Mouse (Mus musculus) neural tube, embryonic 15.5 days (tissue): Measurements from ENCODE around the gene St3gal3. TPM values are rescaled to one million over a fixed set of nuclear protein-coding genes. Genes with fewer than 3 reads are reported as not detected.

Source experiments
- ATAC-seq: fragments of 200-750 bp; cut with Nextera tagmentation; 2 replicates; pipeline ENCODE4 v1.8.0; 2017; ENCODE audit warnings: mild to moderate bottlenecking, moderate TSS enrichment, moderate library complexity; ENCODE audit not compliant: low FRiP score
- H3K27ac ChIP-seq: fragments of 300-500 bp; sonication (generic); replicated peaks from 2 replicates; pipeline ENCODE4 v1.5.1; 2015; ENCODE audit warnings: mild to moderate bottlenecking, inconsistent platforms
- H3K27me3 ChIP-seq: fragments of 300-500 bp; sonication (generic); replicated peaks from 2 replicates; pipeline ENCODE4 v1.6.1; 2015; ENCODE audit warnings: inconsistent platforms
- H3K36me3 ChIP-seq: fragments of 300-500 bp; sonication (generic); 2 replicates; pipeline ENCODE4 v1.6.1; 2015; ENCODE audit warnings: inconsistent platforms
- H3K4me1 ChIP-seq: fragments of 300-500 bp; sonication (generic); 2 replicates; pipeline ENCODE4 v1.6.1; 2015; ENCODE audit warnings: inconsistent platforms
- H3K4me2 ChIP-seq: fragments of 300-500 bp; sonication (generic); 2 replicates; pipeline ENCODE4 v1.6.1; 2015; ENCODE audit warnings: inconsistent platforms, mild to moderate bottlenecking, moderate library complexity
- H3K4me3 ChIP-seq: fragments of 300-500 bp; sonication (generic); replicated peaks from 2 replicates; pipeline ENCODE4 v1.5.1; 2015; ENCODE audit warnings: mild to moderate bottlenecking, inconsistent platforms
- H3K9ac ChIP-seq: fragments of 300-500 bp; sonication (generic); replicated peaks from 2 replicates; pipeline ENCODE4 v1.6.1; 2015; ENCODE audit warnings: mild to moderate bottlenecking, inconsistent platforms
- H3K9me3 ChIP-seq: fragments of 300-500 bp; sonication (generic); replicated peaks from 2 replicates; pipeline ENCODE4 v1.6.1; 2016; ENCODE audit warnings: inconsistent platforms
- WGBS: fragments of 180-500 bp; shearing (Covaris S2); methylation state at CpG from one replicate; pipeline ENCODE4 v1.1.7; 2015; ENCODE audit warnings: mixed read lengths; 5-methylcytosine and 5-hydroxymethylcytosine counted together
- polyA plus RNA-seq: library from polyadenylated mRNA; unstranded; fragments of >200 nt; fragmentation: Nextera tagmentation; extraction: Ambion mirVana; gene quantifications from 2 replicates; pipeline ENCODE4 v1.2.1, GENCODE M21; 2015

Gene St3gal3
- polyA plus RNA-seq, 1 experiment from 2014 or later = 18.3 TPM

DNA sequence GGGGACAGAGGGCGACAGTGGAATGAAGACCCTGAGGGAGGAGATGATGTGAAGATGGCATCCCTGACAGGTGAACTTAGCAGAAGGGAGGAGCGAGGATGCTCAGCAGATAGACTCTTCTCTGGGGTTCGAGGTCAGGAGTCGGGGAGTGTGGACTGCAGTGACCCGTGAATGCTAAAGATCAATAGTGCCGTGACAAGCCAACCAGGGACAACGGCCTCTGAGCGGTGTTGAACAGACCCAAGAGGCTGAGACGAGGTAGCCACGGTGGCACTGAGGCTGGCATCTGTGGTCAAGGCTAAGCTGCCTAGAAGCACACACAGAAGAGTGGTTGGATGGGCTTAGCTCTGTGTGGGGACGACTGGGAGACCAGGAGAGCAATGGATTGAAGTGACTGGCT is 156.9 kb downstream of the St3gal3 start:
- WGBS = 85% methylated on average over 11 of the region's 11 CpGs
- no peak overlapping the region for H3K4me2 ChIP-seq
- H3K4me1 ChIP-seq = peaks cover 1% of the 10 kb centered on the region; the same call in 1 of the 2 replicates
- H3K9ac ChIP-seq = no peak overlapping the region
- ATAC-seq = no peak
- no peak overlapping the region for H3K27ac ChIP-seq
- no peaks in the 10 kb centered on the region for H3K9me3 ChIP-seq
- H3K27me3 ChIP-seq = no peaks in the 10 kb centered on the region
- H3K4me3 ChIP-seq = no peak overlapping the region
- no peaks in the 10 kb centered on the region for H3K36me3 ChIP-seq

DNA sequence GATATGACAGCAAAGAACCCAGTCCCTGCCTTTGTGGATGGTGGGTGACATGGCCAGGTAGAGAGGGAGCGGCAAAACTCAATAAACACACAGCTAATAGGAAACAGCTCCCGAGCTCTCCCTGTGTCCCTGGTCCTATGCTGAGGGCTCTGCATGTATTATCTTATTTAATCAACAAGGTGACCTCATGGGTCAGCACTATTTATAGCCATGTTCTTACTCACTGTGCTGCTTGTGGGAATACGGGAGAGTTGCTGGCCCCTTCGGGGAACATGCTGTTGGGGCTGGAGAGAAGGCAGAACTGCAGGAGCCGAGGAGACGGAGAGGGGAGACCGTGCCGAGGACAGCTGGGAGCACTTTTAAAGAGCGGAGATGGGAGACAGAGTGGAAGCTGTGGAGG is 157.3 kb downstream of the St3gal3 start:
- Histone ChIP-seq H3K27me3 (no peaks in the 10 kb centered on the region), H3K9ac (no peak overlapping the region), H3K4me3 (no peak overlapping the region), H3K36me3 (no peaks in the 10 kb centered on the region), H3K4me2 (no peak overlapping the region), H3K4me1 (no peaks in the 10 kb centered on the region), H3K27ac (no peak overlapping the region), H3K9me3 (no peaks in the 10 kb centered on the region)
- WGBS = 85% methylated on average over 9 of the region's 9 CpGs
- no peak for ATAC-seq

DNA sequence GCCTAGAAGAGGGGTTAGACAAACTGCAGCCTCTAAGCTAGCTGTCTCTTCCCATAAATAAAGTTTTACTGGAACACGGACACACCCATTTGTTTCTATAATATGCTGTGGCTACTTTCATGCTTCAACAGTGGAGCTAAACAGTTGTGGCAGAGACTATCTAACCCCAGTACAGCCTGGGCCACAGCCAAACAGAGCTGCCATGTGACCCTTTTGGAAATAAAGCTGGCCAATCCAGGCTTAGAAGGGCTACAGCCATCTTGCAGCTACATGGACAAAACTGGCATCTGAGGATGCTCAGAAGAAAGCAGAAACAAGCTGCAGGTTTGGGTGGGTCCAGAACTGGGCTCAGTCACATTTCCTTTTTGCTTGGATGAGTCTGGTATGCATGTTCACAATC is 158.9 kb downstream of the St3gal3 start:
- H3K9ac ChIP-seq = no peak overlapping the region
- 76% methylated on average over 1 of the region's 1 CpGs for WGBS
- no peak overlapping the region for H3K4me2 ChIP-seq
- no peaks in the 10 kb centered on the region for H3K36me3 ChIP-seq
- H3K4me1 ChIP-seq = no peaks in the 10 kb centered on the region
- no peak overlapping the region for H3K4me3 ChIP-seq
- H3K9me3 ChIP-seq = no peaks in the 10 kb centered on the region
- no peaks in the 10 kb centered on the region for H3K27me3 ChIP-seq
- no peak overlapping the region for H3K27ac ChIP-seq
- ATAC-seq = no peak

DNA sequence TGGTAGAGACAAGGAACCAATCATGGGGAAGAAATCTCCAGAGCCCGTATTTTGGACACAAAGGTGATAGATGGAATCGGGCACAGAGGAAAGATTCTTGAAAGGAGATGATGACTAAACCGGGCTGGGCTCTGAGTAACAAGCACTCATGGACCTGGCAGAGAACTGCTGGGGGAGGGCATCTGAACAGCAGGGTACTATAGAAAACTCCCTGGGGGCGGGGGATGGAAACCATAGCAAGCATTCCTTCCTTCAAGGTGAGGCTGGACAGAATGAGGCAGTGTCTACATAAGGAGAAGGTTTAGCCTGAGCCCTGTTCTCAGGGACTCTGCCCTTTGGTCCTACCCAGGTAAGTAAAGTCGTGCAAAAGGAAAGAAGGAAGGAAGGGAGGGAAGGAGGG is 160.0 kb downstream of the St3gal3 start:
- no peaks in the 10 kb centered on the region for H3K9me3 ChIP-seq
- no peak overlapping the region for H3K4me2 ChIP-seq

DNA sequence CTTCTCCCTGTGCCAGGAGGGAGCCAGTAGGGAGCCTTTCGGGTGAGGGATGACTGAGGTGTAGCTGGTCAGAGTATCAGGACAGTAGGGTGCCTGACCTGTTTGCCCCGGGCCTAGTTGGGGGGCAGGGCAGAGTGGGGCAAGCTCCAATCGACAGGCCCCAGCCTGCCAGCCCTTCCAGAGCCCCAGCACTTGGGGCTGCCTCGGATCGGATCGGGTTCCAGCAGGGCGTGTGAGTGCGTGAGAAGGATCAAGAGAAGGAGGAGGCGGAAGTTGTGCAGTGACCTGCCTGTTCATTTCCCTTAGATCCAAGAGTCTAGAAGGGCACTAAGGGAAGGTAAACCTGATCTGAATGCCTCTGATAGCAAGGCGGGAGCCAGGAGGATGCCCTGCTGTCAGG is 161.7 kb downstream of the St3gal3 start:
- H3K9me3 ChIP-seq = no peaks in the 10 kb centered on the region
- WGBS = 63% methylated on average over 10 of the region's 10 CpGs
- no peak for ATAC-seq
- H3K4me1 ChIP-seq = no peaks in the 10 kb centered on the region
- no peak overlapping the region for H3K27ac ChIP-seq
- no peaks in the 10 kb centered on the region for H3K27me3 ChIP-seq
- H3K9ac ChIP-seq = no peak overlapping the region
- H3K4me2 ChIP-seq = no peak overlapping the region
- H3K4me3 ChIP-seq = no peak overlapping the region
- no peaks in the 10 kb centered on the region for H3K36me3 ChIP-seq

More for the DNA sequence above, 160.0 kb downstream of the St3gal3 start:
- Histone ChIP-seq H3K4me1 (no peaks in the 10 kb centered on the region), H3K9ac (no peak overlapping the region), H3K36me3 (no peaks in the 10 kb centered on the region), H3K4me3 (no peak overlapping the region), H3K27me3 (no peaks in the 10 kb centered on the region), H3K27ac (no peak overlapping the region)
- 73% methylated on average over 5 of the region's 5 CpGs for WGBS
- ATAC-seq = no peak

DNA sequence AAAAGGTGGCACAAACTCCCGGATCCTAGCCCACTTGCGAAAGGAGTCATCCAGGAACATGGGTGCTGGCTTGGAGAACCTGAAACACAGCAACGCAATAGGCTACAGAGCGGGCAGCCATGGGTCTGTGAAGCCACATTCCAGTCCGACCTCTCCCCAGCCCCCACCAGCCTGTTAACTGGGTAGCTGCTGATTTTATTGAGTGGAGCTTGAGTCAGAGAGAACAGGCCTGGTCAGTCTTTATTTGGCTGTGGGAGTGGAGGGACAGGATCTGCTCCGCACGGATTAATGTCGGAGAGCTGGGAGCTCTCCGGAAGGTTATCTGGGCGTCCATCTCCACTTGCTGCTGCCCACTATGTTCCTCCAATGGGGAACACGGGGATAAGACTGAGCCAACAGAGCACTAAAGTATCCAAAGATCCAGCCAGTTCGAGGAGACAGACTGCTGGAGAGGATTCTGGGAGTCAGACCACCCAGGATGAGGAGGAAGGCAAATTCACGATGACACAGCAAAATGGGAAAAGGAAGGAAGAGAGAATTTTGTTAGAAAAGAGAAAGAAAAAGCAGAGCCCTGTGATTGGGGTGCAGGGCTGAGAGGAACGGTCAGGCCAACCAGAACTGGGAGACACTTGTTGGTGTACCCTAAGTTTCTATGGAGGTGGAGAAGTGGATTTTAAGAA is 170.2 kb downstream of the St3gal3 start:
- Histone ChIP-seq H3K4me2 (no peak overlapping the region), H3K27me3 (no peaks in the 10 kb centered on the region), H3K27ac (no peak overlapping the region), H3K9ac (no peak overlapping the region), H3K36me3 (peaks cover 6% of the 10 kb centered on the region; the same call in 1 of the 2 replicates), H3K4me3 (no peak overlapping the region), H3K9me3 (no peaks in the 10 kb centered on the region), H3K4me1 (no peaks in the 10 kb centered on the region)
- WGBS = 86% methylated on average over 14 of the region's 14 CpGs
- no peak for ATAC-seq

DNA sequence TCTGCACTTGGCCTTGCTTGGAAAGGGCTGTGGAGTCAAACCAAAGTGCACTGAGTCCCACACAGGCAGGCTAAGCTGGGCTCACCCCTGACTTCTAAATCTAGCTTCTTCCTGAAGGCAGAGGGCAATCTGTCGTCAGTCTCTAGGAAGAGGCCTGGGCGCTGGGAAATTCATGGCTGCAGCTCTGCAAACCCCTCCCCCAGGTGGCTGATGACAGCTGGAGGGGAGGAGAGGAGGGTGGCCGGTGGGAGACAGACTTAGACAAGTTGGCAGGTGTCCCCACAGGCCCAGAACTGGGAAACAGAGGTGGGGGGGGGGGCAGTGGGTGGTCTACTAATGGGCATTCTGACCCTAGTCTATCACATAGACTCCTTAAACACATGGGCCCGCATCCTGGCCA is 177.2 kb downstream of the St3gal3 start:
- H3K4me2 ChIP-seq = no peak overlapping the region
- H3K9me3 ChIP-seq = no peaks in the 10 kb centered on the region
- WGBS = 48% methylated on average over 4 of the region's 4 CpGs
- H3K27me3 ChIP-seq = no peaks in the 10 kb centered on the region
- ATAC-seq = no peak
- no peak overlapping the region for H3K27ac ChIP-seq
- H3K4me1 ChIP-seq = no peaks in the 10 kb centered on the region
- H3K4me3 ChIP-seq = no peak overlapping the region
- no peak overlapping the region for H3K9ac ChIP-seq
- peaks cover 18% of the 10 kb centered on the region for H3K36me3 ChIP-seq

DNA sequence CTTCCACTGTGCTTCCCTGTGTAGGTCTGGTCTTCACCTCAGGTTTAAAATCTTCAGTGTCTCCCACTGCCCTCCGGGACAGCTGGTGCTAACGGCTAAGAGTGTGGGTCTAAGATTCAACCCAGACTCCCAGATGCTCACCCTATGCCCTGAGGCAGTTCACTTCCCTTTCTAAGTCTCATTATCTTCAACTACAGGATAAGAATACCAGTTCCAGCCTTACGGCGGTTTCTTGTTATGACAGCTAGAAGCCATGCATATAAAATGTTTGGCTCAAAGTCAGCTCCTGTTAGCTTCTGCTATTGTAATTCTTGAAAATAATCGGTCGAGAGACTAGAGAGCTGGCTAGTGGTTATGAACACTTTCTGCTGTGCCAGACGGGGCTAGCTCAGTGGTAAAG is 187.2 kb downstream of the St3gal3 start:
- Histone ChIP-seq H3K9me3 (no peaks in the 10 kb centered on the region), H3K27ac (no peak overlapping the region), H3K4me3 (no peak overlapping the region), H3K4me1 (peaks cover 3% of the 10 kb centered on the region; the same call in 1 of the 2 replicates), H3K36me3 (peaks cover 6% of the 10 kb centered on the region), H3K9ac (no peak overlapping the region), H3K27me3 (no peaks in the 10 kb centered on the region), H3K4me2 (no peak overlapping the region)
- WGBS = 88% methylated on average over 7 of the region's 7 CpGs
- ATAC-seq = no peak

DNA sequence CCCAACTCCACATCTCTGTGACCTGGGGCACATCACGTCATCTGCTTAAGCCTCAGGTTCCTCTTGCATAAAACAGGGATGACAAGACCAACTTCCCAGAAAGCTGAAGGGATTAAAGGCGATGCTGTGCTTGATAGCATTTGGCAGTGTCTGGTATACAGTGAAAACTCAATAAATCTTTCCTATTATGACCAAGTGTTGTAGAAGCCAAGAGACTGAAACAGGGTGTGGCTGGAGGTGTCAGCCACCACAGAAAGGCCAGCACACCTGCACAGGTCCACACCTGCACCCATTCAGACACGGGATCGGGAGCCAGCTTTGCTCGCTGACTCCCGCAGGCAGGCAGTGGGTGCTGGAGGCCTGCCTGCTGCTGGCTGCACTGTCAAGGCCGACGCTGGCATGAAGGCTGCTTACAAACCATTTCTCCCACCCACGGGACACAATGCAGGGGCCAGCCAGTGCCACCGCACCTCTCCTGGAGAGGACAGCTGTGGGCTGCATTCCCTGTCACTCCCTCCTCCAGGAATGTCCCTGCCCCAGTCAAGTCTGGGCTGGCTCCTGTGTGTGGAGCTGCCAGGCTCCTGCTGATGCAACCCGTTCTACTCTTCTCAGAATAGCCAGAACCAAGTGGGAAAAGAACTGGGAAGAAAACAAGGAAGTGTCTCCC is 187.9 kb downstream of the St3gal3 start:
- WGBS = 87% methylated on average over 11 of the region's 11 CpGs
- H3K9me3 ChIP-seq = no peaks in the 10 kb centered on the region
- H3K36me3 ChIP-seq = no peaks in the 10 kb centered on the region
- ATAC-seq = no peak
- peaks cover 3% of the 10 kb centered on the region; the same call in 1 of the 2 replicates for H3K4me1 ChIP-seq
- H3K27ac ChIP-seq = no peak overlapping the region
- no peak overlapping the region for H3K9ac ChIP-seq
- H3K4me2 ChIP-seq = no peak overlapping the region
- no peaks in the 10 kb centered on the region for H3K27me3 ChIP-seq
- no peak overlapping the region for H3K4me3 ChIP-seq

DNA sequence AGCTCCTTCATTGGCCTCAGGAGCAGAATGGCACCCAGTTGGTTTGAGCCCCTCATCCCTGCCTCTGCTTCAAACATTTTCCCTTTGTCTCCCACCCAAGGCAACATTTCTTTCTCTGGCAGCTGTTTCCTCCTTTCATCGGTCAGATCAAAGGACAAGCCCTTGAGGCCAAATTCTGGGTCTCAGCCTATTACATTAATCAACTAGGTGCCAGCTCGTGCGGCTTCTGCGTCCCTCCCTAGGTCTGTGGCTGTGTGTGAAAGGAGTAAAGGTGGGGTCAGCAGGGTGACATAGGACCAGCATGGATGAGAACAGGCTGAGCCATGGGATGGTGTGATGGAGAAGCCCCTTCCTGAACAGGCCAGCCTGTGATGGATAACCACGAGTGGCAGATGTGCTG is 191.4 kb downstream of the St3gal3 start:
- no peak overlapping the region for H3K4me2 ChIP-seq
- peaks cover 3% of the 10 kb centered on the region; the same call in 1 of the 2 replicates for H3K4me1 ChIP-seq
- 0 out of 2 replicates have a peak, but pooled peaks cover 6% of the 10 kb centered on the region for H3K36me3 ChIP-seq
- WGBS = 11% methylated on average over 5 of the region's 5 CpGs
- no peak overlapping the region for H3K27ac ChIP-seq
- no peak overlapping the region for H3K4me3 ChIP-seq
- no peaks in the 10 kb centered on the region for H3K27me3 ChIP-seq
- ATAC-seq = no peak
- no peaks in the 10 kb centered on the region for H3K9me3 ChIP-seq
- H3K9ac ChIP-seq = no peak overlapping the region

DNA sequence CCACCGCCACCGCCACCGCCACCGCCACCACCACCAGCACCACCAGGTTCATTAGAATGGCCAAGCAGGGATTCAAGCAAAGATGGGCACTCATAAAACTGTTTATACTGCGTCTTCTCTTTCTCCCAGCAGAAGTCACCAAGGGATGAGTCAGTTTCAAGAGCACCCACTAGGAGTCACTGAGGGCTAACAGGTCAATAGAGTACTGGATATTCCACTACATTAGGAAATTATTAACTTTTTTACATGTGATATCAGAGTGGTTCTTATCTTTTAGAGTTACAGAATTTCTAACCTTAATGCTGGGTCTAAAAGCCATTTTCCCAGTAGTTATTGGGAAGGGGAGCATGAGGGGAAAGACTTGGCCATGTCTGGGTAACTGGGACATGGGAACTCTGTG is 197.8 kb downstream of the St3gal3 start:
- no peak for ATAC-seq
- H3K27me3 ChIP-seq = no peaks in the 10 kb centered on the region
- H3K27ac ChIP-seq = no peak overlapping the region
- no peaks in the 10 kb centered on the region for H3K9me3 ChIP-seq
- no peaks in the 10 kb centered on the region for H3K4me1 ChIP-seq
- no peak overlapping the region for H3K4me2 ChIP-seq
- peaks cover 11% of the 10 kb centered on the region for H3K36me3 ChIP-seq
- 94% methylated on average over 5 of the region's 5 CpGs for WGBS
- no peak overlapping the region for H3K4me3 ChIP-seq
- no peak overlapping the region for H3K9ac ChIP-seq

DNA sequence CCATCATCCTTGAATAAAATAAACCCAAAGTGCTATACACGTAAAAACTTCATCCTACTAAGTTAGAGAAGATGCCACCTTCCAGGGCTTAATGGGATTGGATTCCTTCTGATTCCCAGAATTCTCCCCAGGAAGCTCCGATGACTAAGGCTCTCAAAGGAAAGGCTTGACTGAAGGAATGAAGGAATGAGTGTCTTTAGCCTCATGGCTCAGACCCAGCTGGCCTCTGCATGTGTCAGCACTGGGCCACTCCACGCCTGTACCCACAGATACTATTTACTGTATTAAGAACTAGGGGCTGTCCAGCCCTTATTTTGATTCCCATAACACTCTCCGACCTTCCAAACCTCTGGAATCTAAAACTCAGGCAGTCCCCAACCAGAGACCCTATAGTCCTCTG is 200.6 kb downstream of the St3gal3 start:
- H3K36me3 ChIP-seq = peaks cover 5% of the 10 kb centered on the region
- no peak overlapping the region for H3K4me2 ChIP-seq
- H3K4me3 ChIP-seq = no peak overlapping the region
- WGBS = 90% methylated on average over 4 of the region's 4 CpGs
- H3K4me1 ChIP-seq = peaks cover 11% of the 10 kb centered on the region
- peaks cover 20% of the 10 kb centered on the region for H3K27me3 ChIP-seq
- no peak overlapping the region for H3K9ac ChIP-seq
- H3K9me3 ChIP-seq = no peaks in the 10 kb centered on the region
- ATAC-seq = no peak
- H3K27ac ChIP-seq = no peak overlapping the region
